Mouse (Mus musculus): ENCODE data around the gene Thbs4. TPM values are rescaled to one million over a fixed set of nuclear protein-coding genes. Genes with fewer than 3 reads are reported as not detected.

Gene Thbs4
- total RNA-seq, 2 experiments from 2014 or later = not detected

DNA sequence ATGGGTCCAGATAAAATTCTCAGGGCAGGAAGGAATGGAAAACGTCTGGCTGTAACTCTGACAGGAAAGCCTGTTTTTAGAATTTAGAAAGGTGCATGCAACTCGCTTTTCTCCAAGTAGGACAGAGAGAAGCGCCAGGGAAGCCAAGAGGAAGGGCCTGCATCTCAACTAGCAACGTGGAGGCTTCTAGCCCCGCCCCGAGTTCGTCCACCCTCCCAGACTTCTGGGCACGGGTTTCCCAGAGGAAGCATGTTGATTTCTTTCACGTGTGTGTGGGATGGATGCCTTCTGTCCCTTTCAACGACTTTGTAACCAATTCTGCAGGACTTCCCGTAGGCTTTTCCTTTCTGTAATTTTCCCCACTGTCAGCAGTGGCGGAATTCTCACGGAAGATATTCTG lies 64.8 kb downstream of the Thbs4 start:
- no peak for ATAC-seq (replicated peaks; ENCODE audit: poor library complexity, severe bottlenecking)

GRCm38 (mm10) chr13:92722389-92722788 lies 72.2 kb downstream of the Thbs4 start:
- peak; percentile 95 for ATAC-seq (replicated peaks; ENCODE audit: poor library complexity, severe bottlenecking)

- no peak for ATAC-seq (replicated peaks; ENCODE audit: poor library complexity, severe bottlenecking)
These were observed 73.6 kb downstream of the Thbs4 start for GRCm38 (mm10) chr13:92721006-92721405.

DNA sequence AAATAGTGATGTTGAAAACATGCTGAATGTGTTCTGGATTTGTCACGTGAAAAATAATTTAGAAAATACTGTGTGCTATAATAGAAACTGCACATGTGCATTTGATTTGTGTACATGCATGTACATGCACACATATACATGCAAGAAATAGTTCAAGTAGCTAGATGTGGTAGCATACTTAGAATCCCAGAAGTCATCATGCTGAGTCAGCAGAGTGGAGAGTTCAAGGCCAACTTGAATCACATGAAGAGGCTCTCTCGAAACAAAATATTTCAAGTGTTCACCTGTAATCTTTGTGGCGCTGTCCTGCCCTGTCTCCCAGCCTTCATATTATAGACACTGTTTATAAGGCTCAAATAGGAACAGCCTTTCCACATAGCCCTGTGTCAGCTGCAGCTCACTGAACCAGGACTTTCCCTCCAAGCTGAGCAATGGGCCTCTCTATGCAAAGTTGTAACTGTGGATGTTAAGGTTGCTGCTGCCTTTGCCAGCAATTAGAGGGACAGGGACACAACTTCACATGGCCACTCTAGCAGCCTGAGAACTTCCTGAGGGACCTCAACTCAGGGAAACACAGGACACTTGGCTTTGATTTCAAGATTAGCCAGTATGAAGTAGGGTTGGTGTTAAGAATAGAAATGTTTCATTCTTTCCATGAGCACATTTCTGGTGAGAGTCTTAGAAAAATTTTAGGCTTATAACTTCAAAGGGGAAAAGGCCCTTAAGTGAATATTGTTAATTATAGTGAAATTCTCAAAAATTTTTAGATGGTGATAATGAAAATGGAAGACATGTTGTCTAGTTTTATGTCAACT lies 76.6 kb downstream of the Thbs4 start:
- no peak for ATAC-seq (replicated peaks; ENCODE audit: poor library complexity, severe bottlenecking)

- ATAC-seq (replicated peaks; ENCODE audit: poor library complexity, severe bottlenecking) = no peak
These were observed 82.0 kb downstream of the Thbs4 start for GRCm38 (mm10) chr13:92712619-92713018.

GRCm38 (mm10) chr13:92711821-92712220 lies 82.8 kb downstream of the Thbs4 start:
- ATAC-seq (replicated peaks; ENCODE audit: poor library complexity, severe bottlenecking) = no peak

DNA sequence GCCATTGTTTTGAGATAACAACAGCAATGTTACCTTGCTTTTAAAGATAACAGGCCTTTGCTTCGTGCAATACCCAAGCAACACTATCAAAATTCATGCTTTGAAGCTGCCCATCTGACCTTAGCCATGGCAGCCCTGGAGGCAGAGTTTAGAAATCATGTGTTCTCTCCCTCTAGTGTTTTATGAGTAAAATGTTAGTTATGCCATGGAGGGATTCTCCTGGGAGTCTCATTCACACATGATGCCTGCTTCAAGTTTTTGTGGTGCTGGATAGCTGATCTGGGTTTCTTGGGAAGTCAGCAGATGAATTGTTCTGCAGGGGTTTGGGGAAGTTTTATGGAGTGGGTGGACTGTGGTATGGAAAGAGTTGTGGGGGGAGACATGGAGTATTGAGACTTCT lies 84.3 kb downstream of the Thbs4 start:
- no peak for ATAC-seq (replicated peaks; ENCODE audit: poor library complexity, severe bottlenecking)

DNA sequence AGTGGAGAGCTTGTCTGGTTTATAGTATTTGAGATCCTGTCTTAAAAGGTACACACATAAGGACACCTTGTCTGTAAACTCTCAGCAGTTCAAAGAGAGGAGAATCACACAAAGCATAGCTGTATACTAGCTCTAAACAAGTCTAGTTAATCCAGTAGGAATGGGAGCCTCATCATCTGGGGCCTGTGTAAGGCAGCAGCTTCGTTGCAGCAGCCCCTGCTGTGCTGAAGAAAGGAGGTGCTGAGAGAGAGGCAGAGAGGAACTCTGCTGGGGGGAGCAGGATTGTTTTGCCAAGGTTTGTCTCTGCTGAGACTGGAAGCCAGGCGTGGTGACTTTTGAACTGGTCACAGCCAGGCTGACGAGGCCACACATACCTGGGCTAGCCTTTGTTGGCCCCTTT lies 85.1 kb downstream of the Thbs4 start:
- ATAC-seq (replicated peaks; ENCODE audit: poor library complexity, severe bottlenecking) = no peak

DNA sequence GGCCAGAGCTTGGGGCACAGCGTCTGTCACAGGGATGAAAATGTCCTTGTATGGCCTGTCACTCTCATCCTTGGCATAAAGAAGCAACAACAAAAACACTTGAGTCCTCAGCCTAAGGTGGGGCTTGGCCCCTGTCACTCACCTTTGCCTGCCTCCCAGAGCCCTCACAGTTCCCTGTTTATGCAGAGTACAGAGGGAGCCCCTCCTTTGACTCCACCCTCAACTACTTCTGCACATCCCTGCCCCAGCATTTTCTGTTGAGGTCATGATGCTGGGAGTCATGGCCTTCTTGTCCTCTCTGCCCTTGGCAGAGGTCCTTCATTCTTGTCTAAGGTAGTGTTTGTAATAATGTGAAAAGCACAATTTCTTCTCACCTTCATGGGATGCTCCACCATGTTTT lies 86.2 kb downstream of the Thbs4 start:
- ATAC-seq (replicated peaks; ENCODE audit: poor library complexity, severe bottlenecking) = no peak

- ATAC-seq (replicated peaks; ENCODE audit: poor library complexity, severe bottlenecking) = no peak
These were observed 86.7 kb downstream of the Thbs4 start for GRCm38 (mm10) chr13:92707941-92708340.

DNA sequence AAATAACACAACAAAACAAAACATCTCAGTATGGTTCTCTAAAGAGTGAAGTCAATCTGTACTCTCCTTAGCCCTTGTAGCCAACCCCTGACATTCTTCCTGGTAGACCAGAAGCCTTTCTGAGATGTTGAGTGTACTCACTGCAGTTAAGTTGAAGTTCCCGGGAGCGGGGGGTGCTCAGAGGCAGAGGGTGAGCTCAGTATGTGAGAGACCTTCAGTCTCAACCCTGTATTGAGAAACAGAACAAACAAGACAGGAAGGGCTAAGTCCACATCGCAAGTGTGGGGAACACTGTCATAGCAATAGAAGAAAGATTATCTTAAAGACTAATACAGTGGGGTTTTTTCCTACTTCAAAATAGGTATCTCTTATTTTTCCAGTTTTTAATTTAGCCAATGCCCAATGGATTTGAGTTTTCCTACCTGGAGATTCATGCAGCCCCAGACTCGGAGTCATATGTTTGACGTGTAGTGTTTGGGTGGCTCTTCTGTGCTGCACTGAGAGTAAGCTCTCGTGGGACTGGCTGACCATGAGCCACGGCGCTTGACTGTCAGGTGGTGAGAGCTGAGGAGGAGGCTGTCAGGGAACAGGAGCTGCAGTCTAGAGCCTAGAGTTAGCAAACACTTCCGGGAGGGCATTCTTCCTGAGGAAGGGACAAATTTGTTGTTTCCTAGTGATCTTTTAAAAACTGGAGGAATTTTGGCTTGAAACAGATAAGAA lies 88.1 kb downstream of the Thbs4 start:
- no peak for ATAC-seq (replicated peaks; ENCODE audit: poor library complexity, severe bottlenecking)

- no peak for ATAC-seq (replicated peaks; ENCODE audit: poor library complexity, severe bottlenecking)
These were observed 89.5 kb downstream of the Thbs4 start for GRCm38 (mm10) chr13:92705016-92705535.

- ATAC-seq (replicated peaks; ENCODE audit: poor library complexity, severe bottlenecking) = no peak
These were observed 90.4 kb downstream of the Thbs4 start for GRCm38 (mm10) chr13:92704189-92704588.

- no peak for ATAC-seq (replicated peaks; ENCODE audit: poor library complexity, severe bottlenecking)
These were observed 91.2 kb downstream of the Thbs4 start for GRCm38 (mm10) chr13:92703241-92704027.

- ATAC-seq (replicated peaks; ENCODE audit: poor library complexity, severe bottlenecking) = no peak
These were observed 92.6 kb downstream of the Thbs4 start for GRCm38 (mm10) chr13:92702035-92702434.

Other genes starting within 250 kb of the Thbs4 start
- gene Spz1, start 218.6 kb downstream of the Thbs4 start, total RNA-seq (2014; fragmentation: Nextera tagmentation) = not detected in 2 replicates
- not detected in 2 replicates for gene Spz1, start 218.6 kb downstream of the Thbs4 start, total RNA-seq (2017)
- gene Serinc5, start 183.7 kb downstream of the Thbs4 start, total RNA-seq (2014; fragmentation: Nextera tagmentation) = 3.9 and 8.7 TPM in 2 replicates
- gene Serinc5, start 183.7 kb downstream of the Thbs4 start, total RNA-seq (2017) = 4.1 and 5.5 TPM in 2 replicates
- gene Mtx3, start 49.9 kb upstream of the Thbs4 start, total RNA-seq (2014; fragmentation: Nextera tagmentation) = 8.9 and 20.5 TPM in 2 replicates
- gene Mtx3, start 49.9 kb upstream of the Thbs4 start, total RNA-seq (2017) = 6.5 and 11.1 TPM in 2 replicates

All from granulocyte monocyte progenitor cell, adult 5-6 weeks (primary cell).